Mouse (Mus musculus): ENCODE data around the gene Col9a3.
A peak's percentile ranks its signal among the peaks of the same experiment; 100 is the strongest.

Gene Col9a3

DNA sequence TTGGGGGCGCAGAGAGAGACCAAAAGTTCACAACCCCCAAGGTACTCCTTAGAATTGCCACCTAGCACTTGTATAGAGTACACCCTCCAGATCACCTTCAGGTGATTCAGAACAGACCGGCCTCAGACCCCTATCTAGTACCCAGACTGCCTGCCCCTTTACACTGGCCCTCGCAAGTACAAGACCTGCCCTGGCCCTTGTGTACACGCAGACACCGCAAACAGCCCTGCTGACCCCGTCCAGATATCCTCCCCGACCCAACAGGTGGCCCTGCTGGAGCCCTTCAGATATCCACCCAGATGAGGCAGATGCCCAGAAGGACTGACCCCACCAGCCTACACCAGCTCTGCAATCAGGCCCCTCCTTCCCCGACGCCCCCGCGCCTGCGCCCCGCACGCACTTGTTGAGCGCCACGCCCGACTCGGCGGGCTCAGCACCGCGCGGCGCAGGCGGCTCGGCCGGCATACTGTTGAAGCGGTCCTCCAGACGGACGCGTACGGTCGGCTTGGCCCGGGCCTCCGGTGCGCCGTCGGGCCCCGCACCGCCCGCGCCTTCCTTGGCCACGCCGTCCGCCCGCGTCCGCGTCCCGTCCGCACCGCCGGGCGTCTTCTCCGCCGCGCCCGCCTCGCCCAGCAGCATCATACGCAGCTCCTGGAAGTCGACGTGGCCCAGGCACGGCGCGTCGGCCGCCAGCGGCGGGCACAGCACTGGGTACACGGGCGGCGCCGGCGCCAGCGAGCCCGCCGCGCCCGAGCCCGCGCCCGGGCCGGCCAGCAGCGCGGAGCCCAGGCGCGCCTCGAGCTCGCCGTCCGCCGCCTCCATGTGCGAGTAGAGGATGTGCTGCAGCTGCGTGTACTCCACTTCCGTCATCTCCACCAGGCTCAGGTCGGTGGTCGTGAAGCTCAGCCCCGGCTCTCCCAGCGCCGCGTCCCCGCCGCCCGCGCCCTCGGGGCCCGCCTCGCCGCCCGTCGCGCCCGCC, 44.3 kb downstream of the Col9a3 start:
- DNase-seq = no peak

DNA sequence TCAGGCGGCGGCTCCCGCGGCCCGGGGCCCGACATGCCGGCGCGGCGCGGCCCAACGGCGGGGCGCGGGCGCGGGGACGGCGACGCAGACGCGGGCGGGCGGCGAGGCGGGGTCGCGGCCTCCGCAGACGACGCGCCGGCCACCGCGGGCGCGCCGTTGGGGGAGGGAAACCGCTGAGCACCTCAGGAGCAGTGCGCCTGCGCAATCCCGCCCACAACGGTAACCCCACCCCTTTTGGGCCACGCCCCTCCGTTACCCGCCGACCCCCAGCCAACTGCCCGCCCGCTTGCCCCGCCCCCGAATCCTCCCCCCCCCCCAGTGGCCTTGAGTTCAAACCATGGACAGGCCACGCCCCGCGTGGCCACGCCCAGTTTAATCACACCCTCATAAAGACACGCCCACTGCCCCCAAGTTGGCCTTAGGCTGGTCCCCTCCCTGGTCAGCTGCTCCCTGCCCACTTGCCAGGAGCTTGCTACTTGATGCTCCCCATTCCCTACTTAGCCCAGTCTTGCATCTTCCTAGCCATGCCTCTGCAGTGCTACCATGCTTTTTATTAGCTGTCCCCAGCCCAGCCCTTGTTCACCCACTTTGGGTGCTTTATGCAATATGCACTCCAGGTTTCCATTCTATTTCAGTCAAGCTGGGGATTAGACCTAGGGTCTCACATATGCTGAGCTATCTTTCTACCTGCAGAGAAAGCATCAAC, 45.1 kb downstream of the Col9a3 start, which contains the start of gene Tcfl5:
Gene Tcfl5, minus strand, starts transcription at position 154 of the 706 bp plus-strand sequence.
- no peak for DNase-seq

DNA sequence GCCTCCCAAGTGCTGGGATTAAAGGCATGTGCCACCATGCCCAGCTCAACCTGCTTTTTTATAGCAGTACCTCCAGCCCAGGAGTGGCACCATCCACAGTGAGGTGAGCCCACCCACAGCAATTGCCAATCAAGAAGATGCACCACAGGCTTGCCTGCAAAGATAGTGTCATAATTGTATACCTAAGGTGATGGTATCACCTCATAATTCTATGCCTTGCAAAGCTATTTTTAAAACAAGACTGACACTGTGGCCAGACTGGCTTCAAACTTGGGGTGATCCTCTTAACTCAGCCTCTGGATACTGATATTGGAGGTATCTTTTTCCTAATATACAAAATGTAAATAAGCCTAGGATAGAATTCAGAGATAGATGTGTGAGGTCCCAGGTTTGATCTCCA, 46.0 kb downstream of the Col9a3 start:
- no peak for DNase-seq

DNA sequence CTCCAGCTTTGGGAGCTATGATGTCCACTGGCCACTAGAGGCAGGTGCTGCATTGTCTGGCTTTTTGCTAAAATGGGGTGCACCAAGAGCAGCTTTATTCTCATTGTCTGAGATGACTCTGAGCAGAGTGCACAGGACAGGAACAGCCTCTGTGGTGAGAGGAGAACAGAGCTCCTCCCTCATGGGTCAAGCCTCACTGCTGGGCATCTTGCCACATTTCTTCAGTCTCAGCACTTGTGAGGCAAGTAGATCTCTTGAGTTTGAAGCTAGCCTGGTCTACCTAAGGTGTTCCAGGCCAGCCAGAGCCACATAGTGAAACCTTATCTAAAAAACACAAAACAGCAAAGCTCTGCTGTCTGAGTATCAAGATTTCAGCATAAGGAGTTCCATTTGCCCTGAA, 49.3 kb downstream of the Col9a3 start:
- DNase-seq = no peak

DNA sequence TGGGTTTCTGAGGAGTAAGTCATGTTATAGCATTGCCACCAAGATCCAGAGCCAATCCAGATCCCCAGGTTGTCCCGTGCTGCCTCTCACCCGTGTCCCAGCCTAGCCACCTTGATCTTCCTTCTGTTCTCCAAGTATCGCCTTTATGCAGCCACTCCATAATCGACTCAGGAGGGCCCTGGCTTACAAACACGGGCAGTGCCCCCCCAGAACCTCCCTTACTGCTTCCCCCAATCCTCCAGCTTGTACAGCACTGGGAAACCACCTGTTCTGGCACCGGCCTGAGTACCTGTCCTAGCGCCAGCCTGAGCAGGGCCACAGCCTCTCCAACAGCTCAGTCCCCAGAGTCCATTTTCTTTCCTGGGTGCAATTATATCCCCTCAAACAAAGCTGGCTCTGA, 57.1 kb downstream of the Col9a3 start:
- no peak for DNase-seq

- no peak for DNase-seq
Measured at GRCm38 (mm10) chr2:180655150-180655549, 57.6 kb downstream of the Col9a3 start.

GRCm38 (mm10) chr2:180657394-180658013, 59.9 kb downstream of the Col9a3 start:
- DNase-seq = peak; percentile 74

GRCm38 (mm10) chr2:180658381-180658780, 60.8 kb downstream of the Col9a3 start:
- no peak for DNase-seq

DNA sequence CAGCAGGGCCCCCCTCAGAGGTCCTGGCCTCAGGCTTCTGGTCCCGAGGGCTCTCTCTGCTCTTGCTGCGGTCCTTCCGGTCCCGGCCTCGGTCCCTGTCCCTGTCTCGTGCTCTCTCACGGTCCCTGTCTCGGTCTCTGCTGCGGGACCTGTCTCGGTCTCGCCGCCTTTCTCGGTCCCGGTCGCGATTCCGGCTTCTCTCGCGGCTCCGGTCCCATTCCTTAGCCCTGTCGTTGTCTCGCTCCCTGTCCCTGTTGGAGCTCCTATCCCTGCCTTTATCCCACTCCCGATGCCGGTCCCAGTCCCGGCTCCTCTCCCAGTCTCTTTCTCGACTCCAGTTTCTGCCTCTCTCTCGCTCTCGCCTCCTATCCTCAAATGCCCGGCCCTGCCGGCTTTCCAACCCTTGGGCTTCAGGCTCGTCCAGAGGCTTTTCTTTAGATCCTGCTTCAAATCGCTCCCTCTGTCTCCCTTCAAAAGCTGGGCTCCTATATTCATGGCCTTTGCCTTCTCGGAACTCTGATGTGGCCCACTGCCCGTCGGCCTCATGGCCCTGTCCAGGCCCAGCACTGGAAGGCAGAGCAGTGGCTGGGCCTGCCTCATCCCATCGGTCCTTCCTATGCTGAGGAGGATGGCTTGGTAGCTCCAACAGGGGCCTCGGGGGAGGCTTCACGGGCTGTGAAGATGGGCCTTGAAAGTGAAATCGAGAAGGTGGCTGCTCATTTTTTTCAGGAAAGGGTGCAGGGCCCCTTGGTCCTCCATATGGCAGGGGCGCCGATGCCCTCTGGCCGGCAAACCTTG, 62.0 kb downstream of the Col9a3 start:
- no peak for DNase-seq

- DNase-seq = no peak
Measured at GRCm38 (mm10) chr2:180660521-180660920, 62.9 kb downstream of the Col9a3 start.

GRCm38 (mm10) chr2:180662008-180662407, 64.4 kb downstream of the Col9a3 start:
- DNase-seq = no peak

Measured in right cerebral cortex, adult 18-20 months (tissue).